Comparison of ENCODE assay signal across 13 mouse cellular contexts in the genomic region with DNA sequence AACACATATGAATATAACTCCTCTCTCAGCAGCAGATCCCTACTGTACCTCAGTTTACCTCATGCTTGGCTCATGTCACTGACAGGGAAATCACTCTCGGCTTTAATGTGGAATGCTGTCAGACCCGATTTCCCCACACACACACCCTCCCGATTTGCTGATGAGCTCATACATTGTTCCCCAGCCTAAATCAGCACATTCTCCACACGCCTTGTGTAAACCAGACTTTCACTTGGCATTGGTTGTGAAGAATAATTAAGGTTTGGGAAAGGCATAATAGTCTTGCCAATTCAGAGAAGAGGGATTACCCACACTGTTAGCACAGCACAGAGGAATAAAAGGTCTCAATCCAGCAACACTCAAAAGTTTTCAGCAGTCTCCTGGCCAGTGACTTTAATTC.
A peak's percentile ranks its signal among the peaks of the same experiment; 100 is the strongest.
DNase-seq lines count a peak whose midpoint lies in the region; ATAC-seq lines count a peak whose summit lies in the region.
"Had no signal": no experiment of that assay in that cellular context is flagged by ENCODE, and none has a peak within 500 bp of the region (broad histone marks: within the 10 kb centered on the region; RNA-seq: fewer than 3 reads in every experiment).

No protein-coding gene starts in this region.

- no peak overlapping the region for H3K27ac ChIP-seq in hindbrain, embryonic 14.5 days
- H3K27ac ChIP-seq in hindbrain, embryonic 11.5 days (ENCODE audit: low read depth, low read length), result no peak overlapping the region
- no peak overlapping the region for H3K27ac ChIP-seq in forebrain, embryonic 12.5 days
- H3K27ac ChIP-seq in midbrain, embryonic 15.5 days, result no peak overlapping the region
- H3K27ac ChIP-seq: limb, embryonic 12.5 days had no signal

- ATAC-seq in hindbrain, embryonic 14.5 days (ENCODE audit: low FRiP score), result peak; percentile 24; the same call in 1 of the 2 replicates
- no peak for ATAC-seq in hindbrain, embryonic 11.5 days (ENCODE audit: low FRiP score)
- peak; percentile 68; the same call in 1 of the 2 replicates for ATAC-seq in forebrain, embryonic 12.5 days (ENCODE audit: low FRiP score)
- ATAC-seq in midbrain, embryonic 15.5 days (replicated peaks), result peak; percentile 42; the same call in 1 of the 2 replicates
- ATAC-seq in CD4-positive, CD25-positive, alpha-beta regulatory T cell, adult 4 months, result no peak

- H3K4me1 ChIP-seq in hindbrain, embryonic 14.5 days (replicated peaks; ENCODE audit: control insufficient read depth, insufficient read depth, low read length), result no peaks in the 10 kb centered on the region
- no peaks in the 10 kb centered on the region for H3K4me1 ChIP-seq in hindbrain, embryonic 11.5 days (replicated peaks; ENCODE audit: control insufficient read depth, insufficient read depth, low read length)
- peaks cover 5% of the 10 kb centered on the region; the same call in 1 of the 2 replicates for H3K4me1 ChIP-seq in forebrain, embryonic 12.5 days
- no peaks in the 10 kb centered on the region for H3K4me1 ChIP-seq in midbrain, embryonic 15.5 days

- no peak overlapping the region for H3K9ac ChIP-seq in hindbrain, embryonic 14.5 days
- no peak overlapping the region for H3K9ac ChIP-seq in hindbrain, embryonic 11.5 days (ENCODE audit: low read depth, low read length)
- no peak overlapping the region for H3K9ac ChIP-seq in forebrain, embryonic 12.5 days
- no peak overlapping the region for H3K9ac ChIP-seq in midbrain, embryonic 15.5 days
- H3K9ac ChIP-seq: limb, embryonic 12.5 days had no signal

- H3K4me3 ChIP-seq in hindbrain, embryonic 14.5 days (replicated peaks; ENCODE audit: low read length), result no peak overlapping the region
- no peak overlapping the region for H3K4me3 ChIP-seq in hindbrain, embryonic 11.5 days (ENCODE audit: low read depth, low read length)
- no peak overlapping the region for H3K4me3 ChIP-seq in forebrain, embryonic 12.5 days (replicated peaks)
- H3K4me3 ChIP-seq in midbrain, embryonic 15.5 days, result no peak overlapping the region
- H3K4me3 ChIP-seq: limb, embryonic 12.5 days had no signal

- no peaks in the 10 kb centered on the region for H3K27me3 ChIP-seq in hindbrain, embryonic 14.5 days (ENCODE audit: control insufficient read depth, insufficient read depth, low read length)
- H3K27me3 ChIP-seq in hindbrain, embryonic 11.5 days (ENCODE audit: control insufficient read depth, insufficient read depth, low read length), result no peaks in the 10 kb centered on the region
- H3K27me3 ChIP-seq in forebrain, embryonic 12.5 days, result 0 out of 2 replicates have a peak, but pooled peaks cover 3% of the 10 kb centered on the region
- no peaks in the 10 kb centered on the region for H3K27me3 ChIP-seq in midbrain, embryonic 15.5 days (replicated peaks)

- DNase-seq in hindbrain, embryonic 14.5 days (ENCODE audit: low spot score), result no peak
- no peak for DNase-seq in hindbrain, embryonic 11.5 days (ENCODE audit: low spot score)
- peak; percentile 25 for DNase-seq in R1 (ENCODE audit: low read depth, low spot score)
- DNase-seq in spleen, postnatal 36 days (ENCODE audit: low spot score in 2 of 2), result no peak
- DNase-seq in right cerebral cortex, postnatal 36 days (ENCODE audit: low spot score in 2 of 2), result no peak
- DNase-seq: adrenal gland, adult 8-10 months; gastrocnemius, postnatal 25 days; kidney, postnatal 14 days; right cerebral cortex, postnatal 14 days had no signal

- WGBS in hindbrain, embryonic 14.5 days, result 60% methylated on average over 4 of the region's 4 CpGs
- 75% methylated on average over 4 of the region's 4 CpGs for WGBS in hindbrain, embryonic 11.5 days
- WGBS in forebrain, embryonic 12.5 days, result 32% methylated on average over 4 of the region's 4 CpGs
- WGBS in midbrain, embryonic 15.5 days, result 44% methylated on average over 4 of the region's 4 CpGs

- no peak overlapping the region for H3K4me2 ChIP-seq in hindbrain, embryonic 14.5 days (replicated peaks)
- H3K4me2 ChIP-seq in hindbrain, embryonic 11.5 days (replicated peaks; ENCODE audit: low read depth, low read length), result no peak overlapping the region
- H3K4me2 ChIP-seq in forebrain, embryonic 12.5 days, result no peak overlapping the region
- H3K4me2 ChIP-seq in midbrain, embryonic 15.5 days, result no peak overlapping the region
- H3K4me2 ChIP-seq: limb, embryonic 12.5 days had no signal

- H3K36me3 ChIP-seq in hindbrain, embryonic 14.5 days (replicated peaks; ENCODE audit: control insufficient read depth, insufficient read depth), result no peaks in the 10 kb centered on the region
- H3K36me3 ChIP-seq in hindbrain, embryonic 11.5 days (ENCODE audit: control insufficient read depth, insufficient read depth, low read length), result no peaks in the 10 kb centered on the region
- H3K36me3 ChIP-seq in forebrain, embryonic 12.5 days (replicated peaks), result no peaks in the 10 kb centered on the region
- no peaks in the 10 kb centered on the region for H3K36me3 ChIP-seq in midbrain, embryonic 15.5 days (replicated peaks)
- H3K36me3 ChIP-seq: limb, embryonic 12.5 days had no signal

- H3K9me3 ChIP-seq in hindbrain, embryonic 14.5 days (ENCODE audit: control insufficient read depth, low read length), result no peaks in the 10 kb centered on the region
- H3K9me3 ChIP-seq in hindbrain, embryonic 11.5 days (ENCODE audit: control insufficient read depth, low read length), result no peaks in the 10 kb centered on the region
- H3K9me3 ChIP-seq in forebrain, embryonic 12.5 days, result no peaks in the 10 kb centered on the region
- H3K9me3 ChIP-seq in midbrain, embryonic 15.5 days, result no peaks in the 10 kb centered on the region

Comparison
In these comparisons a context has a peak if more than half of its experiments do, and no peak if none do; other contexts are left out.
1. ATAC-seq: peak in hindbrain, embryonic 14.5 days (single experiment), forebrain, embryonic 12.5 days (single experiment) and midbrain, embryonic 15.5 days (single experiment); none in hindbrain, embryonic 11.5 days (single experiment) and CD4-positive, CD25-positive, alpha-beta regulatory T cell, adult 4 months (single experiment).